Mouse (Mus musculus): ENCODE results near the gene Gm20909.
"Not testable (repeated sequence)": the region's sequence is repeated elsewhere in the genome, so short reads cannot be mapped to it uniquely, and the experiment has no call there.

The Gm20909 gene

GRCm38 (mm10) chrY:21164270-21164669 lies at the start of gene Gm20909:
Gene Gm20909 (plus strand): TSS chrY:21164570.
- DNase-seq (ENCODE audit: low spot score): not testable (repeated sequence)

All from testis, postnatal 10 days (tissue).